Mouse (Mus musculus) CH12.LX (cell line): ENCODE data around the gene Ndufv1. TPM values are rescaled to one million over a fixed set of nuclear protein-coding genes. Genes with fewer than 3 reads are reported as not detected.

Experiments
- DNase-seq: peaks from one replicate; pipeline ENCODE4 v3.0.0-alpha.2; 2013; ENCODE audit errors: extremely low read depth
- H3K27ac ChIP-seq: 2 replicates; pipeline ENCODE4 v1.5.1; 2012; ENCODE audit warnings: low read depth, mild to moderate bottlenecking, control low read depth, moderate library complexity; ENCODE audit not compliant: insufficient read depth
- H3K27me3 ChIP-seq: replicated peaks from 2 replicates; pipeline ENCODE3; 2012; ENCODE audit warnings: inconsistent platforms
- H3K36me3 ChIP-seq, 2 experiments: replicated peaks in 1 of 2; 2 replicates each; pipeline versions ENCODE3 to v1.6.1; 2012; ENCODE audit warnings: inconsistent platforms in 1 of 2, low read length in 1 of 2, mild to moderate bottlenecking in 1 of 2, mixed read lengths in 1 of 2, moderate library complexity in 1 of 2; ENCODE audit not compliant: control insufficient read depth in 1 of 2, insufficient read depth in 1 of 2
- H3K4me1 ChIP-seq, 2 experiments: 2 replicates each; pipeline ENCODE4 v1.6.1; 2012; ENCODE audit warnings: inconsistent platforms in 1 of 2, moderate library complexity in 1 of 2; ENCODE audit not compliant: insufficient read depth in 2 of 2, control insufficient read depth in 1 of 2
- H3K4me2 ChIP-seq: 2 replicates; pipeline ENCODE4 v1.6.1; 2012; ENCODE audit warnings: low read depth, mild to moderate bottlenecking, control low read depth; ENCODE audit not compliant: poor library complexity, insufficient read depth, severe bottlenecking
- H3K4me3 ChIP-seq, 3 experiments: fragments of 150-350 bp in 1 of 3; sonication (generic) in 1 of 3; replicated peaks in 1 of 3; 2 replicates each; pipeline versions ENCODE3 to v1.5.1; 2011 to 2012; ENCODE audit warnings: low read depth in 2 of 3, low read length in 2 of 3, mild to moderate bottlenecking in 2 of 3, moderate library complexity in 2 of 3, control low read depth in 1 of 3, improper control_type of control experiment in 1 of 3, inconsistent platforms in 1 of 3, mixed read lengths in 1 of 3; ENCODE audit not compliant: poor library complexity in 1 of 3
- H3K79me2 ChIP-seq: replicated peaks from 2 replicates; pipeline ENCODE4 v1.6.1; 2012; ENCODE audit warnings: mild to moderate bottlenecking, moderate library complexity; ENCODE audit not compliant: control insufficient read depth, poor library complexity, insufficient read depth, severe bottlenecking; ENCODE audit errors: extremely low read depth
- H3K9ac ChIP-seq: 2 replicates; pipeline ENCODE4 v1.6.1; 2012; ENCODE audit warnings: low read depth, mild to moderate bottlenecking, control low read depth, moderate library complexity; ENCODE audit not compliant: insufficient read depth
- H3K9me3 ChIP-seq: replicated peaks from 2 replicates; pipeline ENCODE3; 2012; ENCODE audit warnings: low read length, inconsistent platforms, mixed read lengths
- BHLHE40 ChIP-seq: IDR thresholded peaks from 2 replicates; pipeline ENCODE4 v1.6.1; 2011; ENCODE audit warnings: mild to moderate bottlenecking, low read depth, low read length, improper control_type of control experiment
- CHD1 ChIP-seq: IDR thresholded peaks from 2 replicates; pipeline ENCODE4 v1.6.1; 2012; ENCODE audit warnings: low read depth, low read length, improper control_type of control experiment, inconsistent platforms
- CHD2 ChIP-seq: IDR thresholded peaks from 2 replicates; pipeline ENCODE4 v1.6.1; 2011; ENCODE audit warnings: low read length, improper control_type of control experiment
- ELF1 ChIP-seq: IDR thresholded peaks from 2 replicates; pipeline ENCODE4 v1.6.1; 2014; ENCODE audit warnings: low read depth, mild to moderate bottlenecking, inconsistent platforms, low read length, improper control_type of control experiment
- EP300 ChIP-seq: IDR thresholded peaks from 2 replicates; pipeline ENCODE4 v1.6.1; 2011; ENCODE audit warnings: low read length, improper control_type of control experiment
- ETS1 ChIP-seq: conservative IDR thresholded peaks from 2 replicates; pipeline ENCODE4 v1.6.1; 2012; ENCODE audit warnings: low read depth, mild to moderate bottlenecking, inconsistent platforms, low read length, improper control_type of control experiment, moderate library complexity
- IRF4 ChIP-seq: IDR thresholded peaks from 2 replicates; pipeline ENCODE4 v1.6.1; 2014; ENCODE audit warnings: low read depth, mild to moderate bottlenecking, inconsistent platforms, low read length, improper control_type of control experiment
- JUN ChIP-seq: IDR thresholded peaks from 2 replicates; pipeline ENCODE4 v1.6.1; 2011; ENCODE audit warnings: low read depth, mild to moderate bottlenecking, low read length, improper control_type of control experiment, moderate library complexity; ENCODE audit not compliant: insufficient read depth
- JUND ChIP-seq: conservative IDR thresholded peaks from 2 replicates; pipeline ENCODE4 v1.6.1; 2011; ENCODE audit warnings: low read depth, low read length, improper control_type of control experiment
- MAX ChIP-seq: IDR thresholded peaks from 2 replicates; pipeline ENCODE4 v1.6.1; 2011; ENCODE audit warnings: low read length, improper control_type of control experiment
- MAZ ChIP-seq: IDR thresholded peaks from 2 replicates; pipeline ENCODE4 v1.6.1; 2012; ENCODE audit warnings: low read depth, mild to moderate bottlenecking, inconsistent platforms, low read length, improper control_type of control experiment, moderate library complexity
- POLR2A ChIP-seq: IDR thresholded peaks from 2 replicates; pipeline ENCODE4 v1.6.1; 2011; ENCODE audit warnings: low read depth, mild to moderate bottlenecking, improper control_type of control experiment, low read length
- POLR2AphosphoS2 ChIP-seq: IDR thresholded peaks from 2 replicates; pipeline ENCODE4 v1.6.1; 2011; ENCODE audit warnings: low read depth, low read length, improper control_type of control experiment
- RAD21 ChIP-seq: IDR thresholded peaks from 2 replicates; pipeline ENCODE4 v1.6.1; 2011; ENCODE audit warnings: low read depth, mild to moderate bottlenecking, low read length, improper control_type of control experiment, moderate library complexity
- SMC3 ChIP-seq: IDR thresholded peaks from 2 replicates; pipeline ENCODE4 v1.6.1; 2011; ENCODE audit warnings: low read depth, low read length, improper control_type of control experiment
- TCF12 ChIP-seq: IDR thresholded peaks from 2 replicates; pipeline ENCODE4 v1.6.1; 2014; ENCODE audit warnings: low read depth, mild to moderate bottlenecking, inconsistent platforms, low read length, improper control_type of control experiment
- UBTF ChIP-seq: IDR thresholded peaks from 2 replicates; pipeline ENCODE4 v1.6.1; 2012; ENCODE audit warnings: low read depth, mild to moderate bottlenecking, inconsistent platforms, low read length, improper control_type of control experiment, moderate library complexity
- USF1 ChIP-seq: IDR thresholded peaks from 2 replicates; pipeline ENCODE4 v1.6.1; 2014; ENCODE audit warnings: low read depth, mild to moderate bottlenecking, inconsistent platforms, low read length, improper control_type of control experiment
- USF2 ChIP-seq: conservative IDR thresholded peaks from 2 replicates; pipeline ENCODE4 v1.6.1; 2011; ENCODE audit warnings: low read depth, low read length, improper control_type of control experiment
- ZC3H11A ChIP-seq: IDR thresholded peaks from 2 replicates; pipeline ENCODE4 v1.6.1; 2012; ENCODE audit warnings: low read depth, mild to moderate bottlenecking, inconsistent platforms, low read length, improper control_type of control experiment
- ZMIZ1 ChIP-seq: IDR thresholded peaks from 2 replicates; pipeline ENCODE4 v1.6.1; 2012; ENCODE audit warnings: low read depth, mild to moderate bottlenecking, inconsistent platforms, low read length, improper control_type of control experiment
- ZNF384 ChIP-seq: IDR thresholded peaks from 2 replicates; pipeline ENCODE4 v1.6.1; 2012; ENCODE audit warnings: low read depth, low read length, improper control_type of control experiment, inconsistent platforms
- dilution Hi-C: fragments of 300-500 bp; cut with MboI; formaldehyde crosslinking; loops from 2 replicates; pipeline ENCODE4 v1.14.3; 2020; ENCODE audit warnings: low sequenced_read_pairs; ENCODE audit not compliant: extremely low pct_unique_long_range_greater_than_20kb, extremely low pct_ligation_motif_present
- in situ Hi-C: fragments of 300-500 bp; cut with MboI; formaldehyde crosslinking; loops from 3 replicates; pipeline ENCODE4 v1.14.3; 2019; ENCODE audit warnings: low sequenced_read_pairs, low pct_ligation_motif_present, low pct_unique_long_range_greater_than_20kb, mixed read lengths
- polyA plus RNA-seq: library from polyadenylated mRNA; unstranded; fragments of >175 nt; gene quantifications from 2 replicates; pipeline ENCODE4 v1.2.1, GENCODE M21; 2012; ENCODE audit warnings: low read depth; ENCODE audit not compliant: insufficient read length
- total RNA-seq, 2 experiments: library from RNA; depleted of rRNA; stranded (reverse); fragments of 300-350 nt in 1 of 2; fragments of >200 nt in 1 of 2; gene quantifications; 2 replicates each; pipeline ENCODE4 v1.2.3; 2012 to 2014

Gene Ndufv1
- total and polyA plus RNA-seq, 3 experiments: 119 to 183 (median 133) TPM

- Histone ChIP-seq H3K9me3 (no peaks in the 10 kb centered on the region), H3K9ac (no peak within 1 kb of the TSS), H3K79me2 (no peaks in the 10 kb centered on the region), H3K27me3 (no peaks in the 10 kb centered on the region), H3K4me3 (no peak within 1 kb of the TSS), H3K27ac (no peak within 1 kb of the TSS), H3K4me1 (peaks cover 11 to 23% of the 10 kb centered on the region in 2 experiments), H3K36me3 (peaks cover 33 to 61% of the 10 kb centered on the region in 2 experiments), H3K4me2 (no peak within 1 kb of the TSS)
- dilution Hi-C loops: no loop called here
- DNase-seq: no peak
- in situ Hi-C loops: no loop called here
- TF ChIP-seq USF2 (no peak), SMC3 (no peak), POLR2AphosphoS2 (no peak), CHD1 (no peak), TCF12 (no peak), MAZ (no peak), MAX (no peak), ELF1 (no peak), BHLHE40 (no peak), EP300 (no peak), ZC3H11A (no peak), CHD2 (no peak)
Measured at GRCm38 (mm10) chr19:4003112-4003511, 9.5 kb downstream of the Ndufv1 start, which contains the start of gene Doc2g. Gene Doc2g (plus strand): TSS chr19:4003313.

- DNase-seq: no peak
- TF ChIP-seq IRF4 (no peak), POLR2A (no peak), BHLHE40 (no peak), ZNF384 (no peak), SMC3 (no peak), USF1 (no peak), USF2 (no peak), ETS1 (no peak), RAD21 (no peak), JUN (no peak), ZMIZ1 (no peak), EP300 (no peak), TCF12 (no peak), JUND (no peak), ZC3H11A (no peak), UBTF (no peak)
- TF ChIP-seq, all 38 proteins: peak for 0
- Histone ChIP-seq H3K4me2 (no peak overlapping the region), H3K9me3 (no peaks in the 10 kb centered on the region), H3K27ac (no peak overlapping the region), H3K36me3 (peaks cover 19 to 48% of the 10 kb centered on the region in 2 experiments), H3K27me3 (peaks cover 4% of the 10 kb centered on the region), H3K4me3 (no peak overlapping the region), H3K79me2 (no peaks in the 10 kb centered on the region), H3K4me1 (peaks cover 11 to 23% of the 10 kb centered on the region in 2 experiments), H3K9ac (no peak overlapping the region)
- in situ Hi-C loops: no loop called here
- dilution Hi-C loops: no loop called here
Measured at GRCm38 (mm10) chr19:4001752-4002151, 10.9 kb downstream of the Ndufv1 start.
